Mouse (Mus musculus) G1E (cell line): ENCODE measurements at regions not wholly inside any gene's neighbourhood (a gene's known extent, or its start where the extent isn't known, plus 50 kb on each side); places are given as distances from the start of the nearest gene placed in this dataset.

Source experiments
- CTCF ChIP-seq: IDR thresholded peaks from 2 replicates; pipeline ENCODE4 v1.5.1; 2012; ENCODE audit warnings: low read depth, low read length, inconsistent platforms, mixed read lengths
- GATA1 ChIP-seq: IDR thresholded peaks from 2 replicates; pipeline ENCODE4 v1.6.1; 2012; ENCODE audit warnings: borderline replicate concordance, low read length, inconsistent platforms, mixed read lengths
- TAL1 ChIP-seq: conservative IDR thresholded peaks from 2 replicates; pipeline ENCODE4 v1.6.1; 2012; ENCODE audit warnings: low read depth, low read length, inconsistent platforms, mixed read lengths

DNA sequence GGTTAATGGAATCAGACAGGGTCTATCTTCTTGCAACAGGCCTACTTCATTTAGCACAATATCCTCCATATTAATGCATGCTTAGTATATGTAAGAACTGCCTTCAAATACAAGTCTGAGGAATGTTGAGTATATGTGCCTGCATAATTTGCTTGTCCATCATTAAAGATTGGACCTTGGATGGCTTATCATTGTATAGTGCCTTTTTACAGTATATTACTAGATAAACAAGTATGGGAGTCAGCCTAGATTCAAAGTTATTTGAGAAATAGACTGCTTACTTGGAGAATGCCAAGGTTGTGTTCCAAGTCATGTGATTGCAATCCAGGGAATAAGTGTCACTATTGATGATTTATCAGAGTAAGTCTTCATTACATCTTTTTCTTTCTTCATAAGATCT is 491.6 kb upstream of the Btbd3 start:
- TF ChIP-seq CTCF (no peak), GATA1 (no peak), TAL1 (no peak)
